Mouse (Mus musculus) midbrain, embryonic 10.5 days (tissue): Measurements from ENCODE around the gene Atrnl1. TPM values are rescaled to one million over a fixed set of nuclear protein-coding genes. Genes with fewer than 3 reads are reported as not detected.

ENCODE experiments used
- DNase-seq: peaks from one replicate; pipeline ENCODE4 v3.0.0-alpha.2; 2017; ENCODE audit warnings: low spot score
- H3K27ac ChIP-seq: fragments of 300-500 bp; sonication (generic); replicated peaks from 2 replicates; pipeline ENCODE4 v1.5.1; 2016; ENCODE audit warnings: mild to moderate bottlenecking
- H3K27me3 ChIP-seq: fragments of 300-500 bp; sonication (generic); 2 replicates; pipeline ENCODE4 v1.6.1; 2016; ENCODE audit warnings: low read depth, mild to moderate bottlenecking; ENCODE audit not compliant: poor library complexity, severe bottlenecking
- H3K36me3 ChIP-seq: fragments of 300-500 bp; sonication (generic); 2 replicates; pipeline ENCODE4 v1.6.1; 2016; ENCODE audit warnings: mild to moderate bottlenecking, moderate library complexity
- H3K4me1 ChIP-seq: fragments of 300-500 bp; sonication (generic); 2 replicates; pipeline ENCODE4 v1.6.1; 2016
- H3K4me3 ChIP-seq: fragments of 300-500 bp; sonication (generic); 2 replicates; pipeline ENCODE4 v1.5.1; 2016; ENCODE audit warnings: mild to moderate bottlenecking, moderate library complexity
- H3K9me3 ChIP-seq: fragments of 300-500 bp; sonication (generic); replicated peaks from 2 replicates; pipeline ENCODE4 v1.6.1; 2016; ENCODE audit warnings: mild to moderate bottlenecking
- WGBS: fragments of 180-500 bp; shearing (Covaris S2); methylation state at CpG from one replicate; pipeline ENCODE4 v1.1.7; 2016; 5-methylcytosine and 5-hydroxymethylcytosine counted together
- polyA plus RNA-seq: library from polyadenylated mRNA; unstranded; fragments of >200 nt; fragmentation: Nextera tagmentation; extraction: Ambion mirVana; gene quantifications from 2 replicates; pipeline ENCODE4 v1.2.1, GENCODE M21; 2016

The Atrnl1 gene
- polyA plus RNA-seq, 1 experiment from 2014 or later, result 3.0 TPM

- Histone ChIP-seq H3K4me3 (no peak overlapping the region), H3K27me3 (no peaks in the 10 kb centered on the region), H3K9me3 (no peaks in the 10 kb centered on the region), H3K4me1 (peaks cover 13% of the 10 kb centered on the region), H3K36me3 (no peaks in the 10 kb centered on the region), H3K27ac (no peak overlapping the region)
- 93% methylated on average over 5 of the region's 5 CpGs for WGBS
- peak; percentile 34 for DNase-seq
Observed at GRCm38 (mm10) chr19:57926164-57926860, 315.5 kb downstream of the Atrnl1 start.

- no peaks in the 10 kb centered on the region for H3K9me3 ChIP-seq
- H3K27me3 ChIP-seq, result no peaks in the 10 kb centered on the region
- H3K27ac ChIP-seq, result no peak overlapping the region
- H3K4me1 ChIP-seq, result peaks cover 13% of the 10 kb centered on the region
- no peak overlapping the region for H3K4me3 ChIP-seq
- WGBS, result 61% methylated on average over 10 of the region's 10 CpGs
- DNase-seq, result no peak
- no peaks in the 10 kb centered on the region for H3K36me3 ChIP-seq
Observed at GRCm38 (mm10) chr19:57926941-57927471, 316.2 kb downstream of the Atrnl1 start.

GRCm38 (mm10) chr19:57927566-57928523 is 317.0 kb downstream of the Atrnl1 start:
- H3K36me3 ChIP-seq, result no peaks in the 10 kb centered on the region
- H3K27me3 ChIP-seq, result no peaks in the 10 kb centered on the region
- 72% methylated on average over 11 of the region's 11 CpGs for WGBS
- H3K27ac ChIP-seq, result no peak overlapping the region
- peak; percentile 5 for DNase-seq
- no peak overlapping the region for H3K4me3 ChIP-seq
- peaks cover 13% of the 10 kb centered on the region for H3K4me1 ChIP-seq
- H3K9me3 ChIP-seq, result no peaks in the 10 kb centered on the region

- WGBS, result 97% methylated on average over 4 of the region's 4 CpGs
- H3K27me3 ChIP-seq, result no peaks in the 10 kb centered on the region
- peaks cover 12% of the 10 kb centered on the region for H3K4me1 ChIP-seq
- no peak overlapping the region for H3K4me3 ChIP-seq
- DNase-seq, result no peak
- H3K27ac ChIP-seq, result no peak overlapping the region
- H3K9me3 ChIP-seq, result no peaks in the 10 kb centered on the region
- H3K36me3 ChIP-seq, result no peaks in the 10 kb centered on the region
Observed at GRCm38 (mm10) chr19:57931626-57932025, 320.8 kb downstream of the Atrnl1 start.

GRCm38 (mm10) chr19:57936865-57937264 is 326.0 kb downstream of the Atrnl1 start:
- Histone ChIP-seq H3K36me3 (0 out of 2 replicates have a peak, but pooled peaks cover 3% of the 10 kb centered on the region), H3K27ac (no peak overlapping the region), H3K27me3 (no peaks in the 10 kb centered on the region), H3K4me1 (peaks cover 4% of the 10 kb centered on the region), H3K4me3 (no peak overlapping the region), H3K9me3 (no peaks in the 10 kb centered on the region)
- DNase-seq, result no peak
- whole genome bisulfite sequencing, result 94% methylated on average over 3 of the region's 3 CpGs

- H3K27me3 ChIP-seq, result no peaks in the 10 kb centered on the region
- H3K9me3 ChIP-seq, result no peaks in the 10 kb centered on the region
- H3K27ac ChIP-seq, result no peak overlapping the region
- 92% methylated on average over 1 of the region's 1 CpGs for WGBS
- 0 out of 2 replicates have a peak, but pooled peaks cover 3% of the 10 kb centered on the region for H3K36me3 ChIP-seq
- peaks cover 4% of the 10 kb centered on the region for H3K4me1 ChIP-seq
- no peak overlapping the region for H3K4me3 ChIP-seq
- no peak for DNase-seq
Observed at GRCm38 (mm10) chr19:57939166-57939565, 328.3 kb downstream of the Atrnl1 start.

- no peaks in the 10 kb centered on the region for H3K9me3 ChIP-seq
- 77% methylated on average over 8 of the region's 8 CpGs for WGBS
Observed at GRCm38 (mm10) chr19:57941529-57941928, 330.7 kb downstream of the Atrnl1 start.

GRCm38 (mm10) chr19:57942281-57942680 is 331.4 kb downstream of the Atrnl1 start:
- H3K27me3 ChIP-seq, result no peaks in the 10 kb centered on the region
- peaks cover 4% of the 10 kb centered on the region; the same call in 1 of the 2 replicates for H3K36me3 ChIP-seq
- H3K9me3 ChIP-seq, result no peaks in the 10 kb centered on the region
- WGBS, result 92% methylated on average over 14 of the region's 14 CpGs
- no peak overlapping the region for H3K27ac ChIP-seq
- no peak for DNase-seq
- peaks cover 4% of the 10 kb centered on the region for H3K4me1 ChIP-seq
- no peak overlapping the region for H3K4me3 ChIP-seq

More at GRCm38 (mm10) chr19:57941529-57941928, 330.7 kb downstream of the Atrnl1 start:
- H3K4me1 ChIP-seq, result peaks cover 4% of the 10 kb centered on the region
- DNase-seq, result no peak
- H3K36me3 ChIP-seq, result 0 out of 2 replicates have a peak, but pooled peaks cover 3% of the 10 kb centered on the region
- no peak overlapping the region for H3K4me3 ChIP-seq
- H3K27me3 ChIP-seq, result no peaks in the 10 kb centered on the region
- no peak overlapping the region for H3K27ac ChIP-seq

- Histone ChIP-seq H3K4me3 (no peak overlapping the region), H3K9me3 (no peaks in the 10 kb centered on the region), H3K27me3 (no peaks in the 10 kb centered on the region), H3K27ac (no peak overlapping the region), H3K36me3 (peaks cover 9% of the 10 kb centered on the region; the same call in 1 of the 2 replicates), H3K4me1 (peaks cover 4% of the 10 kb centered on the region)
- WGBS, result 81% methylated on average over 2 of the region's 2 CpGs
- DNase-seq, result no peak
Observed at GRCm38 (mm10) chr19:57943308-57943707, 332.5 kb downstream of the Atrnl1 start.

- Histone ChIP-seq H3K27ac (no peak overlapping the region), H3K4me1 (peaks cover 4% of the 10 kb centered on the region), H3K36me3 (peaks cover 6% of the 10 kb centered on the region; the same call in 1 of the 2 replicates), H3K4me3 (no peak overlapping the region), H3K9me3 (no peaks in the 10 kb centered on the region), H3K27me3 (no peaks in the 10 kb centered on the region)
- no peak for DNase-seq
- WGBS, result 92% methylated on average over 6 of the region's 6 CpGs
Observed at GRCm38 (mm10) chr19:57944680-57945079, 333.8 kb downstream of the Atrnl1 start.

- H3K36me3 ChIP-seq, result peaks cover 6% of the 10 kb centered on the region; the same call in 1 of the 2 replicates
- H3K27ac ChIP-seq, result no peak overlapping the region
- H3K4me1 ChIP-seq, result peaks cover 4% of the 10 kb centered on the region
- H3K4me3 ChIP-seq, result no peak overlapping the region
- no peak for DNase-seq
- no peaks in the 10 kb centered on the region for H3K27me3 ChIP-seq
- WGBS, result 91% methylated on average over 4 of the region's 4 CpGs
- no peaks in the 10 kb centered on the region for H3K9me3 ChIP-seq
Observed at GRCm38 (mm10) chr19:57945626-57946250, 334.9 kb downstream of the Atrnl1 start.

GRCm38 (mm10) chr19:57948489-57948888 is 337.7 kb downstream of the Atrnl1 start:
- Histone ChIP-seq H3K36me3 (peaks cover 6% of the 10 kb centered on the region; the same call in 1 of the 2 replicates), H3K4me3 (no peak overlapping the region), H3K27ac (no peak overlapping the region), H3K27me3 (no peaks in the 10 kb centered on the region), H3K4me1 (no peaks in the 10 kb centered on the region), H3K9me3 (no peaks in the 10 kb centered on the region)
- DNase-seq, result no peak
- 81% methylated on average over 2 of the region's 2 CpGs for WGBS
